Mouse (Mus musculus) heart, embryonic 14.5 days (tissue): Measurements from ENCODE around the gene Mrpl4. TPM values are rescaled to one million over a fixed set of nuclear protein-coding genes. Genes with fewer than 3 reads are reported as not detected.
A peak's percentile ranks its signal among the peaks of the same experiment; 100 is the strongest.

Source experiments
- ATAC-seq: fragments of 200-750 bp; cut with Nextera tagmentation; 2 replicates; pipeline ENCODE4 v1.8.0; 2017; ENCODE audit warnings: low read depth, moderate TSS enrichment; ENCODE audit not compliant: insufficient number of reproducible peaks, insufficient read depth, low FRiP score
- H3K27ac ChIP-seq, 2 experiments: fragments of 200-500 bp in 1 of 2; fragments of 300-500 bp in 1 of 2; sonication (generic) in 1 of 2; replicated peaks in 1 of 2; 2 replicates each; pipeline ENCODE4 v1.5.1; 2012 to 2014; ENCODE audit warnings: low read depth in 2 of 2, low read length in 2 of 2, control low read depth in 1 of 2, mild to moderate bottlenecking in 1 of 2, mixed read lengths in 1 of 2; ENCODE audit not compliant: control insufficient read depth in 1 of 2, insufficient read depth in 1 of 2
- H3K27me3 ChIP-seq: fragments of 300-500 bp; sonication (generic); 2 replicates; pipeline ENCODE4 v1.6.1; 2014; ENCODE audit warnings: mild to moderate bottlenecking, low read length, control low read depth; ENCODE audit not compliant: control insufficient read depth, insufficient read depth
- H3K36me3 ChIP-seq: fragments of 300-500 bp; sonication (generic); 2 replicates; pipeline ENCODE4 v1.6.1; 2014; ENCODE audit warnings: mild to moderate bottlenecking, control low read depth, low read length, mixed read lengths; ENCODE audit not compliant: control insufficient read depth, insufficient read depth
- H3K4me1 ChIP-seq, 2 experiments: fragments of 200-500 bp in 1 of 2; fragments of 300-500 bp in 1 of 2; sonication (generic) in 1 of 2; 2 replicates each; pipeline ENCODE4 v1.6.1; 2012 to 2014; ENCODE audit warnings: low read length in 2 of 2, control low read depth in 1 of 2, mixed read lengths in 1 of 2; ENCODE audit not compliant: control insufficient read depth in 2 of 2, insufficient read depth in 2 of 2
- H3K4me2 ChIP-seq: fragments of 300-500 bp; sonication (generic); 2 replicates; pipeline ENCODE4 v1.6.1; 2014; ENCODE audit warnings: mild to moderate bottlenecking, low read length
- H3K4me3 ChIP-seq, 2 experiments: fragments of 200-500 bp in 1 of 2; fragments of 300-500 bp in 1 of 2; sonication (generic) in 1 of 2; 2 replicates each; pipeline ENCODE4 v1.5.1; 2012 to 2014; ENCODE audit warnings: low read length in 2 of 2, mild to moderate bottlenecking in 2 of 2, control low read depth in 1 of 2, low read depth in 1 of 2, moderate library complexity in 1 of 2; ENCODE audit not compliant: control insufficient read depth in 1 of 2, insufficient read depth in 1 of 2
- H3K9ac ChIP-seq: fragments of 300-500 bp; sonication (generic); 2 replicates; pipeline ENCODE4 v1.6.1; 2014; ENCODE audit warnings: mild to moderate bottlenecking, low read length
- H3K9me3 ChIP-seq: fragments of 300-500 bp; sonication (generic); 2 replicates; pipeline ENCODE4 v1.6.1; 2016; ENCODE audit warnings: low read length, control low read depth; ENCODE audit not compliant: control insufficient read depth
- WGBS: fragments of 180-500 bp; shearing (Covaris S2); extraction: QIAGEN DNeasy Blood & Tissue Kit; methylation state at CpG from one replicate; pipeline ENCODE4 v1.1.7; 2014; 5-methylcytosine and 5-hydroxymethylcytosine counted together
- polyA plus RNA-seq: library from polyadenylated mRNA; unstranded; fragments of >200 nt; fragmentation: Nextera tagmentation; extraction: Ambion mirVana; gene quantifications from 2 replicates; pipeline ENCODE4 v1.2.1, GENCODE M21; 2014

The Mrpl4 gene
- polyA plus RNA-seq, result 151 and 160 TPM in 2 replicates

DNA sequence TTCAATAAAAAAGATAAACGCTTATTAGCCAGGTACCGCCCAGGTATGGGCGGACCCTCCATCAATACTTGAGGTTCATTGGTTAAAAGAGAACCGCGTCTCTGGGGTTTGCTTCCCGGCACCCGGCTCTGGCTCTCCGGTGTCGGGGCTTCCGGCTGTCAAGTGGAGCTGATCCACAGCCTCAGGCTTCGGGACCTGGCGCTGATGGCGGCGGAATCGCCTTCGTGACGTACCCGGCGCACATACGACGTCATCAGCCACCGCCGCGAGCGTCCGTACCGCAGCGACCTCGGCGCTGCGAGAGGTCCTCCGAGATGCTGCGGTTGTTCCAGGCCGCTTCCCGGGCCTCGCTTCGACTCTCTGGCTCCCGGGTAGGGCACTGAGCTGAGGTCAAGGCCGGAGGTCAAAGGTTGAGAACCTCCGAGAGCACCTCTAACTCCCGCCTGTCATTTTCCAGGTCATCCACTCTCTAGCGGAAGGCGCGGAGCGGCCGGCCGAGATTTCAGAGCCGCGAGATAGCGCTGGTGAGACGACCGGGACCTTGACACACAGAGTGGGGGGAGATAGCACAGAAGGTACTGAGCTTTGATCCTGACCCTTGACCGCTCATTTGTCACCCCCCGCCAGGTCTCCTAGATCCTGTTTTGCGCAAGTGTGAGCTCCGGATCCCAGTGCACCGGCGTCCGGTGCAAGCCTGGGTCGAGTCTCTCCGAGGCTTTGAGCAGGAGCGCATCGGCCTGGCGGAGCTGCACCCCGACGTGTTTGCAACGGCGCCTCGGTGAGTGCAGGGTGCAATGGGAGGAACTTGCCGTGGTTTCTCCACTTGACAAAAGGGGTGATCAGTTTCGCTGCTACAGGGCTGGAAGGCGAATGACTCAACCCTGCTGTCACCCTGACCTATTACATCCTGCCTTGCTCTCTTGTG is at the start of gene Mrpl4:
TSS of gene Mrpl4 (plus strand) at position 112 of the 925 bp plus-strand sequence.
- Histone ChIP-seq H3K4me3 (peak within 1 kb of the TSS; percentile 86 to 88), H3K9ac (peak within 1 kb of the TSS; percentile 90), H3K27ac (peak within 1 kb of the TSS; percentile 78 to 85), H3K4me2 (peak within 1 kb of the TSS; percentile 90), H3K9me3 (no peaks in the 10 kb centered on the region), H3K36me3 (peaks cover 37% of the 10 kb centered on the region), H3K4me1 (peaks cover 3 to 6% of the 10 kb centered on the region in 2 experiments; a peak in 2 of 4 replicates), H3K27me3 (no peaks in the 10 kb centered on the region)
- WGBS, result under 1% methylated on average over 72 of the region's 72 CpGs
- peak; percentile 74 for ATAC-seq

DNA sequence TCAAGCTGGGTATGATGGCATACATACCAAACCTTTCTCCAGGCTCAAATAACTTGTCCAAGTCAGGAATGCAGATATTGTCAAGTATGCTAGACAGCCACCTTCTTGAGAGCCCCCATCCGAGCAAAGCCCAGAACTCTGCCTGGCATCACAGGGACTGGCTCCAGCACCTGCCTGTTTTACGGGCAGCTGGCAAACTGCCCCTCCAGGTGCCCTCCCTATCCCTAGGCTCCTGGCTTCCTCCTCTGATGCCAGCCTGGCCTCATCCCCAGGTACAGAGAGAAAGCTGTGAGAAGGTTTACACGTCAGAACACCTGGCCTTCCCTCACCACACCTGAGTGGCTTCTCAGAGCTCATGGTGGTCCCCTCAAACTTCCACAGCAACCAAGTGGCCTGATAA is 45.5 kb upstream of the Mrpl4 start:
- WGBS, result 53% methylated on average over 3 of the region's 3 CpGs
- no peaks in the 10 kb centered on the region for H3K36me3 ChIP-seq
- H3K4me2 ChIP-seq, result no peak overlapping the region
- no peak overlapping the region for H3K4me3 ChIP-seq
- ATAC-seq, result no peak
- peaks cover 0 to 6% of the 10 kb centered on the region in 2 experiments; a peak in 1 of 4 replicates for H3K4me1 ChIP-seq
- H3K27me3 ChIP-seq, result no peaks in the 10 kb centered on the region
- no peaks in the 10 kb centered on the region for H3K9me3 ChIP-seq
- H3K9ac ChIP-seq, result no peak overlapping the region
- no peak overlapping the region for H3K27ac ChIP-seq

DNA sequence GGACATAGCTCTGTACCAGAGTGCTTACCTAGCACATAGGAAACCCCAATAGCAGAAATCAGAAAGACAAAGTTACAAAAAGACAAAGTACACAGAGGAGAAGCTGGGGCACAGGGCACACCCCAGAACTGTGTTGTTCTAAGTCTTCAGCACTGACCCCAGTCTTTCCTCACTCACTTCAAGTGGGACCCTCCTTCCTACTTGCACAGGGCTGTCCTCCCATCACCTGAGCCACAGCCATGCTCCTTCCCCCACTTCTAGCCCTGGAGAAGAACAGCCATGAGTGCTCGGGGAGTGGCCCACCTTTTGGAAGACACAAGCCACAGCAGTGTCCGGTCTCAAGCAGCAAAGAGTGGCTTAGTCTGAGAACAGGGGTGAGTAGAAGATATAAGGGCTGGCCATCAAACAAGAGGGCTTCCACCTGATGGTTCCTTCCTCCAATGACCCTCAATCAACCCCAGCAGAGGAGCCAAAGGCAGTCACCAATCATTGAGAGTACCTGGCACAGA is 43.1 kb upstream of the Mrpl4 start, which contains the start of gene Dnmt1:
TSS of gene Dnmt1 (minus strand) at position 459 of the 509 bp plus-strand sequence.
- no peak for ATAC-seq
- H3K27me3 ChIP-seq, result no peaks in the 10 kb centered on the region
- no peaks in the 10 kb centered on the region for H3K9me3 ChIP-seq
- no peak within 1 kb of the TSS for H3K4me3 ChIP-seq
- WGBS, result 79% methylated on average over 2 of the region's 2 CpGs
- no peaks in the 10 kb centered on the region for H3K4me1 ChIP-seq
- H3K9ac ChIP-seq, result no peak within 1 kb of the TSS
- no peak within 1 kb of the TSS for H3K27ac ChIP-seq
- H3K36me3 ChIP-seq, result no peaks in the 10 kb centered on the region
- H3K4me2 ChIP-seq, result no peak within 1 kb of the TSS

DNA sequence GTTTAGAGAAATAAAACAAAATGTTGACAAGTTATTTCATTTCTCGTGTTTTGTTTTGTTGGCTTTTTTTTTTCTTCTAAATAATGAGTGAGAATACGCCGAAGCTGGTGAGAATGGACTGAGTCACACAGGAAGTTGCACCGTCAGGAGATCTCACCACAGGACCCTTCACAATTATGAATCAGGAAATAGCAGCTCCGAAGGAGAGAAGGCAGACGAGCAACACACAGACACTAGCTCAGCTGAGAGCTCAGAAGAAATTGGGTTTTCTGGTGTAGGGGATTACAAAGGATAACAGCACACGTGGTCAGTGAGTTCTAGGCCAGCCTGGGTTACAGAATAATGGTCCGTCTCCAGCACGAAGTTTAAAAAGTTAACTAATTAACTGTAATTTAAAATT is 41.0 kb upstream of the Mrpl4 start:
- Histone ChIP-seq H3K4me2 (no peak overlapping the region), H3K27me3 (no peaks in the 10 kb centered on the region), H3K9me3 (no peaks in the 10 kb centered on the region), H3K4me3 (no peak overlapping the region), H3K9ac (no peak overlapping the region), H3K36me3 (peaks cover 16% of the 10 kb centered on the region), H3K4me1 (no peaks in the 10 kb centered on the region), H3K27ac (no peak overlapping the region)
- WGBS, result 61% methylated on average over 9 of the region's 9 CpGs
- no peak for ATAC-seq

DNA sequence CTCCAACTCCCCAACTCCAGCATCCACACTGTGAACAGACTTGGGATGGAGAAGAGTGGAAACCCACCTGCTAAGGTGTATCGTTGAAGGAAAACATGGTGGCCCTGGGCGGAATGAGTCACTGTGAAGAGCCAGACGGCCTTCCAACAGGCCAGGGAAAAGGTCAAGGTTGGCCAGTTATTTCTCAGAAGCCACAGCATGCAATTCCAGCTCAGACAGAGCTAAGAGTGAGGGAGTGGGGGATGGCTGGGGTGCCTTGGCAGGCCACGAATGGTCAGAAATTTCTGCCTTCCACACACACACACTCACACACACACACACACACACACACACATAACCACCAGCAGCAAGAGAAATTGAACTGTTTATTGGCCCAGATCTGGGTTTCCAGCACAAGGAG is 36.9 kb upstream of the Mrpl4 start:
- H3K27ac ChIP-seq, result no peak overlapping the region
- no peak overlapping the region for H3K4me3 ChIP-seq
- H3K4me1 ChIP-seq, result no peaks in the 10 kb centered on the region
- no peaks in the 10 kb centered on the region for H3K27me3 ChIP-seq
- H3K36me3 ChIP-seq, result peaks cover 43% of the 10 kb centered on the region
- WGBS, result 83% methylated on average over 4 of the region's 4 CpGs
- no peak for ATAC-seq
- no peak overlapping the region for H3K4me2 ChIP-seq
- no peaks in the 10 kb centered on the region for H3K9me3 ChIP-seq
- H3K9ac ChIP-seq, result no peak overlapping the region

DNA sequence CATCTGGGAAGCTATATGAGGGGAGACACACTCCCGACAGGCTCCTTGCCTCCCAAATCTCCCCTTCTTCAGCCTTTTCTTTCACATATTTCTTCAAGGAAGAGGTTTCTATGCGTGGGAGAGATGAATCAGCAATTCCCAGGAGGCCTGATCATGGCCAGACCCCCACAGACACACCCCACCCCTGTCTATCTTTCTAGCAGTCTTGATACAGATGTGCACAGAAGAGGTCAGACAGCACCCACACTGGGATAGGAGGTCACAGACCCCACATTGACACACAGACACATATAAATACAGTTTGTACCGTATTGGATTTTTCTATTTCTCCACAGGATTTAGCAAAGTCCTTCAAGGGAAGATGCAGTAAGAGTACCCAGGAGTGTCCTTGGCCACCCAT is 36.5 kb upstream of the Mrpl4 start:
- no peak overlapping the region for H3K4me3 ChIP-seq
- H3K4me1 ChIP-seq, result no peaks in the 10 kb centered on the region
- H3K36me3 ChIP-seq, result peaks cover 47% of the 10 kb centered on the region
- WGBS, result 91% methylated on average over 3 of the region's 3 CpGs
- H3K9me3 ChIP-seq, result no peaks in the 10 kb centered on the region
- no peak for ATAC-seq
- no peak overlapping the region for H3K27ac ChIP-seq
- no peaks in the 10 kb centered on the region for H3K27me3 ChIP-seq
- no peak overlapping the region for H3K9ac ChIP-seq
- H3K4me2 ChIP-seq, result no peak overlapping the region

DNA sequence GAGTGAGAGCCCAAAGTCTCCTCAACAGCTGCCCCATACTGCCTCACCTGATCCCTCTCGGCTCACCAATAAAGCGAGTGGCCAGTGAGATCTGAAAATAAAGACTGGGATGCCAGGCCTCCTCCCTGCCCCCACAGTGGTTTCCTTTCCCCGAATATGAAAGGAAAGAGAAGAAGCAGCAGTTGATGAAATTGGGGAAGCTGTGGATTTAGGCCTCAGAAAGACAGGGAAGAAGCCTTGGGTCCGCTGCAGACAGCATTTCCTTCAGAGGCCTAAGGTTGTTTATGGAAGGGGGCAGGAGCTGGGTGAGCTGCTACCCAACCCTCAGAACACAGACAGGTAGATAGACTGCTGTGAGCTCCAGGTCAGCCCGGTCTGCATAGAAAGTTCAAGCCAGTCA is 35.8 kb upstream of the Mrpl4 start:
- Histone ChIP-seq H3K4me1 (peaks cover 0 to 1% of the 10 kb centered on the region in 2 experiments; a peak in 1 of 4 replicates), H3K27ac (no peak overlapping the region), H3K4me3 (no peak overlapping the region), H3K9me3 (no peaks in the 10 kb centered on the region), H3K36me3 (peaks cover 49% of the 10 kb centered on the region), H3K27me3 (no peaks in the 10 kb centered on the region), H3K9ac (no peak overlapping the region), H3K4me2 (no peak overlapping the region)
- WGBS, result 81% methylated on average over 5 of the region's 5 CpGs
- no peak for ATAC-seq
